Mouse (Mus musculus): ENCODE measurements around the gene Glycam1.

The Glycam1 gene

GRCm38 (mm10) chr15:103518600-103519385, 46.1 kb downstream of the Glycam1 start:
- DNase-seq, result no peak

- DNase-seq, result no peak
Observed at GRCm38 (mm10) chr15:103514914-103515313, 50.0 kb downstream of the Glycam1 start.

- DNase-seq, result peak; percentile 69 to 86
Observed at GRCm38 (mm10) chr15:103514119-103514518, 50.8 kb downstream of the Glycam1 start.

GRCm38 (mm10) chr15:103513621-103514031, 51.3 kb downstream of the Glycam1 start:
- no peak for DNase-seq

Measured in kidney, postnatal 25 days (tissue).